Mouse (Mus musculus) liver, postnatal 0 days (tissue): ENCODE results near the gene Elovl5. TPM values are rescaled to one million over a fixed set of nuclear protein-coding genes. Genes with fewer than 3 reads are reported as not detected.
A peak's percentile ranks its signal among the peaks of the same experiment; 100 is the strongest.

Source experiments
- ATAC-seq: fragments of 200-750 bp; cut with Nextera tagmentation; 2 replicates; pipeline ENCODE4 v1.8.0; 2017; ENCODE audit warnings: mild to moderate bottlenecking, moderate library complexity
- DNase-seq: peaks from one replicate; pipeline ENCODE4 v3.0.0-alpha.2; 2016
- H3K27ac ChIP-seq: fragments of 300-500 bp; sonication (generic); 2 replicates; pipeline ENCODE4 v1.5.1; 2014; ENCODE audit warnings: antibody characterized with exemption, moderate library complexity, mild to moderate bottlenecking, low read depth
- H3K27me3 ChIP-seq: fragments of 300-500 bp; sonication (generic); 2 replicates; pipeline ENCODE4 v1.6.1; 2014; ENCODE audit warnings: low read length, control low read depth, mixed read lengths; ENCODE audit not compliant: insufficient read depth
- H3K36me3 ChIP-seq: fragments of 300-500 bp; sonication (generic); replicated peaks from 2 replicates; pipeline ENCODE4 v1.6.1; 2014; ENCODE audit warnings: mild to moderate bottlenecking, control low read depth, low read length, moderate library complexity, mixed read lengths; ENCODE audit not compliant: insufficient read depth
- H3K4me1 ChIP-seq: fragments of 300-500 bp; sonication (generic); 2 replicates; pipeline ENCODE4 v1.6.1; 2014; ENCODE audit warnings: antibody characterized with exemption, mild to moderate bottlenecking, control low read depth; ENCODE audit not compliant: insufficient read depth
- H3K4me2 ChIP-seq: fragments of 300-500 bp; sonication (generic); 2 replicates; pipeline ENCODE4 v1.6.1; 2014; ENCODE audit warnings: low read depth, mild to moderate bottlenecking, low read length, moderate library complexity, mixed read lengths
- H3K4me3 ChIP-seq: fragments of 300-500 bp; sonication (generic); 2 replicates; pipeline ENCODE4 v1.5.1; 2014; ENCODE audit warnings: low read depth, low read length
- H3K9ac ChIP-seq: fragments of 300-500 bp; sonication (generic); replicated peaks from 2 replicates; pipeline ENCODE4 v1.6.1; 2014; ENCODE audit warnings: mild to moderate bottlenecking, moderate library complexity
- H3K9me3 ChIP-seq: fragments of 300-500 bp; sonication (generic); 2 replicates; pipeline ENCODE4 v1.6.1; 2016; ENCODE audit warnings: mild to moderate bottlenecking, control low read depth, low read length, mixed read lengths
- CTCF ChIP-seq: sonication (generic); IDR thresholded peaks from 2 replicates; pipeline ENCODE4 v1.5.1; 2016; ENCODE audit warnings: antibody characterized with exemption, low read depth
- EP300 ChIP-seq: IDR thresholded peaks from 2 replicates; pipeline ENCODE4 v1.6.1; 2016; ENCODE audit warnings: antibody characterized with exemption, low read depth, mild to moderate bottlenecking
- WGBS: fragments of 180-500 bp; shearing (Covaris S2); extraction: QIAGEN DNeasy Blood & Tissue Kit; methylation state at CpG from one replicate; pipeline ENCODE4 v1.1.7; 2014; ENCODE audit not compliant: insufficient replicate concordance; 5-methylcytosine and 5-hydroxymethylcytosine counted together
- polyA plus RNA-seq: library from polyadenylated mRNA; unstranded; fragments of >200 nt; fragmentation: Nextera tagmentation; extraction: Ambion mirVana; gene quantifications from 2 replicates; pipeline ENCODE4 v1.2.1, GENCODE M21; 2015

Elovl5 gene
- polyA plus RNA-seq, 1 experiment from 2014 or later = 107 TPM

DNA sequence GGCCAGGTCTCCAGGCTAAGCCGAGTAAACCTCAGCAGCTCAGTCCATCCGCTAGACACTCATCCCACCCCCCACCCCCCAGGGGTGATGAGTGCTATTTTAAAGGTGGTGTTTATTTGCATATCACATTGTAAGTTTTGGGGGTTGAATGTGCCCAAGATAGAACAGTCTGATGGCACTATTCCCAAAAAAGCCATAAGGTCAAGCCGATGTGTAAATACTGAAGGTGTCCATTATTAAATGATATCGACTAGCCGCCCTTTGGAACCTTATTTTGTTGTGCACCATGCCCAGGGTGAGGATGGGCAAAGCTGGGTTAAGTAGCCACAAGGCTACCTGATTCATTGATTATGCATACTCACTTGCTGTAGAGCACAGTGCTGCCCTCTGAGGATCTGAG is 9.7 kb downstream of the Elovl5 start:
- H3K4me1 ChIP-seq = peaks cover 31% of the 10 kb centered on the region
- no peak overlapping the region; the same call in 1 of the 2 replicates for H3K27ac ChIP-seq
- WGBS = 79% methylated on average over 5 of the region's 5 CpGs
- ATAC-seq (peak; percentile 34), DNase-seq (no peak)
- no peaks in the 10 kb centered on the region for H3K9me3 ChIP-seq
- H3K4me3 ChIP-seq = no peak overlapping the region
- no peak for TF ChIP-seq CTCF
- no peak for TF ChIP-seq EP300
- no peak overlapping the region for H3K9ac ChIP-seq
- no peaks in the 10 kb centered on the region for H3K36me3 ChIP-seq
- no peaks in the 10 kb centered on the region for H3K27me3 ChIP-seq
- H3K4me2 ChIP-seq = no peak overlapping the region

GRCm38 (mm10) chr9:77927431-77927830 is 10.3 kb downstream of the Elovl5 start:
- H3K9ac ChIP-seq = no peak overlapping the region
- H3K4me3 ChIP-seq = no peak overlapping the region
- H3K4me2 ChIP-seq = no peak overlapping the region
- ATAC-seq (peak; percentile 6; the same call in 1 of the 2 replicates), DNase-seq (no peak)
- no peak for TF ChIP-seq EP300
- TF ChIP-seq CTCF = no peak
- no peaks in the 10 kb centered on the region for H3K36me3 ChIP-seq
- H3K9me3 ChIP-seq = no peaks in the 10 kb centered on the region
- peaks cover 31% of the 10 kb centered on the region for H3K4me1 ChIP-seq
- no peaks in the 10 kb centered on the region for H3K27me3 ChIP-seq
- 37% methylated on average over 6 of the region's 6 CpGs for WGBS
- H3K27ac ChIP-seq = no peak overlapping the region; the same call in 1 of the 2 replicates

DNA sequence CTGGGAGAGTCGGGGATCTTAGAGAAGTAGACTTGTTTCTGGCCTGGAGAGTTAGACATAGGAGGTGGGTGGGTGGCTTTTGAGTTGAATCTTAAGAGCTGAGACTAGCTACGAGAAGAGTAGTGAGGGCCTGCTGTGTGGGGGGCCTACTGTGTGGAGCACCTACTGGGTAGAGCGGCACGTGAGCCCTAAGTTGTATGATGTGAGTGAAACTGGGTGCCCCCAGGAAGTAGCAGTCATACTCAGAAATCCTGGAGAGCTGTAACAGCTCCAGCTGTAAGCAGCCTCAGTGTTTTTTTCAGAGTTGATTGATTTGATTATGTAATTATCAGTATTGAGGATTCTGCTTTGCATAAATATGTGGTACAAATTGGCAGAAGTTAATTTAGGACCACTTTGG is 11.6 kb downstream of the Elovl5 start:
- H3K4me3 ChIP-seq = no peak overlapping the region
- TF ChIP-seq CTCF (no peak), EP300 (no peak)
- no peaks in the 10 kb centered on the region for H3K27me3 ChIP-seq
- no peak overlapping the region for H3K4me2 ChIP-seq
- no peak for DNase-seq
- H3K36me3 ChIP-seq = no peaks in the 10 kb centered on the region
- H3K27ac ChIP-seq = no peak overlapping the region
- no peaks in the 10 kb centered on the region for H3K9me3 ChIP-seq
- no peak overlapping the region for H3K9ac ChIP-seq
- ATAC-seq = no peak
- peaks cover 28% of the 10 kb centered on the region for H3K4me1 ChIP-seq
- 66% methylated on average over 4 of the region's 4 CpGs for WGBS

- Histone ChIP-seq H3K4me3 (no peak overlapping the region), H3K9ac (no peak overlapping the region), H3K4me1 (peaks cover 24% of the 10 kb centered on the region), H3K36me3 (no peaks in the 10 kb centered on the region), H3K27ac (no peak overlapping the region), H3K4me2 (no peak overlapping the region), H3K9me3 (no peaks in the 10 kb centered on the region), H3K27me3 (no peaks in the 10 kb centered on the region)
- DNase-seq (no peak), ATAC-seq (no peak)
- TF ChIP-seq EP300 (no peak), CTCF (no peak)
- WGBS = 81% methylated on average over 5 of the region's 5 CpGs
Observed at GRCm38 (mm10) chr9:77929296-77929695, 12.1 kb downstream of the Elovl5 start.

DNA sequence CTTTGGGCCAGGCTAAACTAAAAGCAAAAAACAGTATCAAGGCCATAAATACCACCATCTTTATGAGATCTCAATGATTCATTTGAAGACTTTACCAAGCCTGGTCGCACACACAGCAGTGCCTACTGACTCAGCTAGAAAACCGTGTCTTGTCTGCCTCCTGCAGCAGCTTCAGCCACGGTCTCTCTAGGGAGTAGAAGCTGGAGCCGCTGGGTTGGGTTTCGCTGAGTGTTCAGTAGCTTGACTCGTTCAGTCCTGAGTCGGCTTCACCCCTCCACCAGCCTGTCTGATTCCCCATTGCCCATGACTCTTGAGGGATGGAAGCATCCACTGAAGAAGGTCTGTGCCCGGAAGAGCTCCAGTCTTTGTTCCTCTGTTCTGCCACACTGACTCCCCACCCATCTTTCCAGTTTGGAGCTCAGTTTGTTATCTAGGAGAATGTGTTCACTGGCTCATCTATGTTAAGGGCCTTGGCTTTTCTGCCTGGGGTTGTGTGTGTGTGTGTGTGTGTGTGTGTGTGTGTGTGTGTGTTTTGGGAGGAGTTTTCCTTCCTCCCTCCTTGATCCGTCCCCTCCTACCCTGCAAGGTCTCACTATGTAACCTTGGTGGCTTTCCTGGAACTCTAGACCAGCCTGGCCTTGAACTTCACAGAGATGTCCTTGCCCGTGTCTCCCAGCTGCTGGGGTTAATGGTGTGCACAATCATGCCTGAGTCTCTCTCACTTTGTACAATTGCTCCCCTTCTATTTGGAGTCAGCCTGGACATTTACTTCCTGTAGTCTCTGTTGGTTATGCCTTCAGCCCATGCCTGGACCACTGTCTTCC is 13.1 kb downstream of the Elovl5 start:
- ATAC-seq = peak; percentile 22
- peaks cover 24% of the 10 kb centered on the region for H3K4me1 ChIP-seq
- H3K27ac ChIP-seq = no peak overlapping the region
- no peak overlapping the region for H3K9ac ChIP-seq
- 60% methylated on average over 10 of the region's 10 CpGs for WGBS
- H3K27me3 ChIP-seq = no peaks in the 10 kb centered on the region
- H3K9me3 ChIP-seq = no peaks in the 10 kb centered on the region
- TF ChIP-seq CTCF = no peak
- no peak for TF ChIP-seq EP300
- no peaks in the 10 kb centered on the region for H3K36me3 ChIP-seq
- no peak overlapping the region for H3K4me3 ChIP-seq
- H3K4me2 ChIP-seq = no peak overlapping the region
- DNase-seq = no peak

GRCm38 (mm10) chr9:77930860-77931184 is 13.7 kb downstream of the Elovl5 start:
- Histone ChIP-seq H3K36me3 (no peaks in the 10 kb centered on the region), H3K4me3 (no peak overlapping the region), H3K27ac (no peak overlapping the region), H3K9me3 (no peaks in the 10 kb centered on the region), H3K9ac (no peak overlapping the region), H3K27me3 (no peaks in the 10 kb centered on the region), H3K4me2 (no peak overlapping the region), H3K4me1 (peaks cover 24% of the 10 kb centered on the region)
- DNase-seq = no peak
- 27% methylated on average over 4 of the region's 4 CpGs for WGBS
- TF ChIP-seq CTCF = no peak
- TF ChIP-seq EP300 = no peak
- peak; percentile 51 for ATAC-seq
